Comparison of ENCODE assay signal across 9 mouse cellular contexts in the genomic region with DNA sequence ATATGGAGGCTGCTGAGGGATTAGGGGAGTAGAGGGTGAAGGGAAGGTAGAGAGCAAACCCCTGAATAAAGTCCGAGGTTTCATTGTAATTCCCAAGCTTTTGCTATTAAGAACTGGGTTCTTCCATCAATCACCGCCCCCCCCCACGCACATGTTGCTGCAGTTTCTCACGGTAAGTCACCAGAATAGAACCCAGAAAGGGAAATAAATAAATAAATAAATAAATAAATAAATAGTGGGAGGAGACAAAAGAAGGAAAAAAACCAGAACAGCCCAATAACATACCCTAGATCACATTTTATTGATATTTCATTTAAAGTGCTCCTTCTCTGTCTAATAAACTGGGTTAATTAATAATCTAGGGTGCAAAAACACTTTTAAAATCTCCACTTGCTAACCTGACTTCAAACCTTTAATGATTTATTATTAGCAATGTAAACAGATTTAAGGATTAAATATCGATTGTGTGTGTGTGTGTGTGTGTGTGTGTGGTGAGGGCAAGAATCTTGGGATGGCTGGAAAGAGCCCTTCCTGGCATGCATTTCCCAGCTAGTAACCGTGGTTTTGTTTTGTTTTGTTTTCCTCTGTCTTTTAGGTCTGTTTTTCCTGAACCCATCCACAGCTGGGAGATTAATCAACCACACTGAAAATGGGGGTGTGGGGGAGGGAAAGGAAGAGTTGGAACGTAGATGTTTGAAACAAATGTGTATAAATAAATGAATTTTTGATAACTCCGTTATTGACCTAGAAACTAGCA. TPM values are rescaled to one million over a fixed set of nuclear protein-coding genes. Genes with fewer than 3 reads are reported as not detected.
A peak's percentile ranks its signal among the peaks of the same experiment; 100 is the strongest.
DNase-seq lines count a peak whose midpoint lies in the region; ATAC-seq and TF ChIP-seq lines count a peak whose summit lies in the region.
"Had no signal": no experiment of that assay in that cellular context is flagged by ENCODE, and none has a peak within 500 bp of the region (broad histone marks: within the 10 kb centered on the region; RNA-seq: fewer than 3 reads in every experiment).

No protein-coding gene starts in this region.

- peaks cover 97% of the 10 kb centered on the region for H3K27me3 ChIP-seq in heart, embryonic 10.5 days (ENCODE audit: insufficient read depth, poor library complexity, severe bottlenecking)
- H3K27me3 ChIP-seq in midbrain, postnatal 0 days (ENCODE audit: insufficient read depth, low read length), result peaks cover 81% of the 10 kb centered on the region
- peaks cover 100% of the 10 kb centered on the region for H3K27me3 ChIP-seq in midbrain, embryonic 10.5 days (ENCODE audit: low read depth, poor library complexity, severe bottlenecking)
- peaks cover 44% of the 10 kb centered on the region for H3K27me3 ChIP-seq in limb, embryonic 10.5 days (ENCODE audit: low read depth, poor library complexity, severe bottlenecking)
- H3K27me3 ChIP-seq in stomach, embryonic 16.5 days (ENCODE audit: control insufficient read depth, insufficient read depth, low read length), result no peaks in the 10 kb centered on the region; the same call in 1 of the 2 replicates
- H3K27me3 ChIP-seq: CH12.LX had no signal

- H3K4me2 ChIP-seq in midbrain, postnatal 0 days (ENCODE audit: low read depth, low read length, poor library complexity, severe bottlenecking), result 0 out of 2 replicates have a peak overlapping the region, but pooled peaks have one; percentile 12
- peak overlapping the region; percentile 65 for H3K4me2 ChIP-seq in stomach, embryonic 16.5 days (ENCODE audit: low read depth, low read length)

- 15% methylated on average over 8 of the region's 8 CpGs for WGBS in heart, embryonic 10.5 days
- WGBS in midbrain, postnatal 0 days, result 5% methylated on average over 8 of the region's 8 CpGs
- 2% methylated on average over 8 of the region's 8 CpGs for WGBS in midbrain, embryonic 10.5 days
- WGBS in limb, embryonic 10.5 days, result 5% methylated on average over 8 of the region's 8 CpGs
- 16% methylated on average over 8 of the region's 8 CpGs for WGBS in stomach, embryonic 16.5 days

- peak; percentile 45 for DNase-seq in heart, embryonic 10.5 days (ENCODE audit: low spot score)
- DNase-seq in heart, adult 9 months (ENCODE audit: low spot score in 2 of 2), result no peak
- no peak for DNase-seq in midbrain, postnatal 0 days (ENCODE audit: low spot score)
- no peak for DNase-seq in midbrain, embryonic 10.5 days (ENCODE audit: low spot score)
- peak; percentile 70 for DNase-seq in limb, embryonic 10.5 days (ENCODE audit: low spot score)
- DNase-seq in natural killer cell, adult 2 months (ENCODE audit: low spot score in 2 of 2), result no peak

- no peaks in the 10 kb centered on the region for H3K36me3 ChIP-seq in heart, embryonic 10.5 days
- H3K36me3 ChIP-seq in midbrain, postnatal 0 days (ENCODE audit: insufficient read depth, low read length), result no peaks in the 10 kb centered on the region
- no peaks in the 10 kb centered on the region for H3K36me3 ChIP-seq in midbrain, embryonic 10.5 days
- H3K36me3 ChIP-seq in limb, embryonic 10.5 days, result no peaks in the 10 kb centered on the region
- no peaks in the 10 kb centered on the region for H3K36me3 ChIP-seq in stomach, embryonic 16.5 days (ENCODE audit: control insufficient read depth, insufficient read depth, low read length)

- no peaks in the 10 kb centered on the region for H3K9me3 ChIP-seq in heart, embryonic 10.5 days
- no peaks in the 10 kb centered on the region for H3K9me3 ChIP-seq in midbrain, postnatal 0 days (ENCODE audit: low read length)
- no peaks in the 10 kb centered on the region for H3K9me3 ChIP-seq in midbrain, embryonic 10.5 days (replicated peaks)
- no peaks in the 10 kb centered on the region for H3K9me3 ChIP-seq in limb, embryonic 10.5 days (replicated peaks)
- no peaks in the 10 kb centered on the region for H3K9me3 ChIP-seq in stomach, embryonic 16.5 days (replicated peaks; ENCODE audit: control insufficient read depth, low read length)

- H3K4me3 ChIP-seq in heart, embryonic 10.5 days, result peak overlapping the region; percentile 89
- no peak overlapping the region for H3K4me3 ChIP-seq in midbrain, postnatal 0 days (ENCODE audit: low read depth, low read length)
- H3K4me3 ChIP-seq in midbrain, embryonic 10.5 days, result no peak overlapping the region
- peak overlapping the region; percentile 88 for H3K4me3 ChIP-seq in limb, embryonic 10.5 days
- peak overlapping the region; percentile 82 for H3K4me3 ChIP-seq in stomach, embryonic 16.5 days (replicated peaks; ENCODE audit: low read length)

- no peak for TF ChIP-seq CTCF in midbrain, postnatal 0 days (IDR thresholded peaks at IDR 0.05)

- peaks cover 56% of the 10 kb centered on the region for H3K4me1 ChIP-seq in heart, embryonic 10.5 days
- peaks cover 5% of the 10 kb centered on the region; the same call in 1 of the 2 replicates for H3K4me1 ChIP-seq in midbrain, postnatal 0 days (ENCODE audit: insufficient read depth, low read length)
- peaks cover 29% of the 10 kb centered on the region for H3K4me1 ChIP-seq in midbrain, embryonic 10.5 days
- peaks cover 96% of the 10 kb centered on the region for H3K4me1 ChIP-seq in limb, embryonic 10.5 days
- H3K4me1 ChIP-seq in stomach, embryonic 16.5 days (ENCODE audit: control insufficient read depth, insufficient read depth, low read length), result peaks cover 23% of the 10 kb centered on the region

- no peak for ATAC-seq in midbrain, postnatal 0 days (ENCODE audit: low FRiP score)
- no peak for ATAC-seq in stomach, embryonic 16.5 days (ENCODE audit: insufficient read depth, low FRiP score)
- no peak for ATAC-seq in monocyte, adult 5-6 weeks (replicated peaks; ENCODE audit: insufficient number of reproducible peaks, low FRiP score, low TSS enrichment, poor library complexity, severe bottlenecking)

- H3K9ac ChIP-seq in midbrain, postnatal 0 days (replicated peaks; ENCODE audit: low read length, poor library complexity, severe bottlenecking), result no peak overlapping the region
- H3K9ac ChIP-seq in stomach, embryonic 16.5 days (ENCODE audit: low read length), result peak overlapping the region; percentile 90

- H3K27ac ChIP-seq in heart, embryonic 10.5 days, result peak overlapping the region; percentile 89; the same call in 1 of the 2 replicates
- H3K27ac ChIP-seq in midbrain, postnatal 0 days (ENCODE audit: low read depth, low read length), result no peak overlapping the region
- no peak overlapping the region for H3K27ac ChIP-seq in midbrain, embryonic 10.5 days (replicated peaks)
- 0 out of 2 replicates have a peak overlapping the region, but pooled peaks have one; percentile 75 for H3K27ac ChIP-seq in limb, embryonic 10.5 days
- peak overlapping the region; percentile 97 for H3K27ac ChIP-seq in stomach, embryonic 16.5 days (ENCODE audit: low read length)

RNA-seq across cellular contexts. Expression of a gene that starts 3.1 kb away (rescaled TPM):
- polyA plus RNA-seq in heart, embryonic 10.5 days (2016; fragmentation: Nextera tagmentation; extraction: Ambion mirVana), result 4.3 and 10.3 TPM in 2 replicates
- total RNA-seq in midbrain, postnatal 0 days (2014; rRNA removed), result 1.6 and 3.0 TPM in 2 replicates
- polyA plus RNA-seq in midbrain, postnatal 0 days (2015; fragmentation: Nextera tagmentation; extraction: Ambion mirVana), result not detected in 2 replicates
- 0.26 and 1.9 TPM in 2 replicates for polyA plus RNA-seq in midbrain, embryonic 10.5 days (2016; fragmentation: Nextera tagmentation; extraction: Ambion mirVana)
- polyA plus RNA-seq in limb, embryonic 10.5 days (2016; fragmentation: Nextera tagmentation; extraction: Ambion mirVana), result 4.5 and 5.3 TPM in 2 replicates
- 7.4 and 8.5 TPM in 2 replicates for polyA plus RNA-seq in stomach, embryonic 16.5 days (2015; fragmentation: Nextera tagmentation; extraction: Ambion mirVana)
- total RNA-seq in monocyte, adult 5-6 weeks (2017), result not detected in 3 replicates
- total RNA-seq: CH12.LX had no signal

RNA-seq across cellular contexts. Expression of a gene that starts 3.4 kb away (rescaled TPM):
- polyA plus RNA-seq in heart, embryonic 10.5 days (2016; fragmentation: Nextera tagmentation; extraction: Ambion mirVana), result 1.00 and 4.1 TPM in 2 replicates
- total RNA-seq in midbrain, postnatal 0 days (2014; rRNA removed), result 0.27 TPM in 1 of 2 replicates, not detected in the other
- polyA plus RNA-seq in midbrain, postnatal 0 days (2015; fragmentation: Nextera tagmentation; extraction: Ambion mirVana), result 0.16 TPM in 1 of 2 replicates, not detected in the other
- polyA plus RNA-seq in midbrain, embryonic 10.5 days (2016; fragmentation: Nextera tagmentation; extraction: Ambion mirVana), result 0.32 and 0.47 TPM in 2 replicates
- polyA plus RNA-seq in limb, embryonic 10.5 days (2016; fragmentation: Nextera tagmentation; extraction: Ambion mirVana), result 1.3 and 1.9 TPM in 2 replicates
- polyA plus RNA-seq in stomach, embryonic 16.5 days (2015; fragmentation: Nextera tagmentation; extraction: Ambion mirVana), result 1.4 and 1.5 TPM in 2 replicates
- total RNA-seq in monocyte, adult 5-6 weeks (2017), result not detected in 3 replicates

RNA-seq across cellular contexts. Expression of a gene that starts 15.8 kb away (rescaled TPM):
- polyA plus RNA-seq in heart, embryonic 10.5 days (2016; fragmentation: Nextera tagmentation; extraction: Ambion mirVana), result 0.07 and 1.5 TPM in 2 replicates
- total RNA-seq in midbrain, postnatal 0 days (2014; rRNA removed), result not detected in 2 replicates
- polyA plus RNA-seq in midbrain, postnatal 0 days (2015; fragmentation: Nextera tagmentation; extraction: Ambion mirVana), result not detected in 2 replicates
- polyA plus RNA-seq in midbrain, embryonic 10.5 days (2016; fragmentation: Nextera tagmentation; extraction: Ambion mirVana), result not detected in 2 replicates
- polyA plus RNA-seq in limb, embryonic 10.5 days (2016; fragmentation: Nextera tagmentation; extraction: Ambion mirVana), result 1.1 and 1.3 TPM in 2 replicates
- polyA plus RNA-seq in stomach, embryonic 16.5 days (2015; fragmentation: Nextera tagmentation; extraction: Ambion mirVana), result 2.1 and 2.6 TPM in 2 replicates
- total RNA-seq in monocyte, adult 5-6 weeks (2017), result not detected in 3 replicates
- total RNA-seq: CH12.LX had no signal

RNA-seq across cellular contexts. Expression of a gene that starts 30.0 kb away (rescaled TPM):
- polyA plus RNA-seq in heart, embryonic 10.5 days (2016; fragmentation: Nextera tagmentation; extraction: Ambion mirVana), result 0.17 and 1.4 TPM in 2 replicates
- 0.22 TPM in 1 of 2 replicates, not detected in the other for total RNA-seq in midbrain, postnatal 0 days (2014; rRNA removed)
- not detected in 2 replicates for polyA plus RNA-seq in midbrain, postnatal 0 days (2015; fragmentation: Nextera tagmentation; extraction: Ambion mirVana)
- not detected in 2 replicates for polyA plus RNA-seq in midbrain, embryonic 10.5 days (2016; fragmentation: Nextera tagmentation; extraction: Ambion mirVana)
- polyA plus RNA-seq in limb, embryonic 10.5 days (2016; fragmentation: Nextera tagmentation; extraction: Ambion mirVana), result 1.6 and 1.8 TPM in 2 replicates
- 2.5 and 2.8 TPM in 2 replicates for polyA plus RNA-seq in stomach, embryonic 16.5 days (2015; fragmentation: Nextera tagmentation; extraction: Ambion mirVana)
- total RNA-seq in monocyte, adult 5-6 weeks (2017), result not detected in 3 replicates
- total RNA-seq: CH12.LX had no signal

RNA-seq across cellular contexts. Expression of a gene that starts 42.9 kb away (rescaled TPM):
- 0.58 and 6.0 TPM in 2 replicates for polyA plus RNA-seq in heart, embryonic 10.5 days (2016; fragmentation: Nextera tagmentation; extraction: Ambion mirVana)
- 10.4 TPM in 1 of 2 replicates, not detected in the other for total RNA-seq in midbrain, postnatal 0 days (2014; rRNA removed)
- polyA plus RNA-seq in midbrain, postnatal 0 days (2015; fragmentation: Nextera tagmentation; extraction: Ambion mirVana), result not detected in 2 replicates
- polyA plus RNA-seq in midbrain, embryonic 10.5 days (2016; fragmentation: Nextera tagmentation; extraction: Ambion mirVana), result not detected in 2 replicates
- 9.8 and 10.4 TPM in 2 replicates for polyA plus RNA-seq in limb, embryonic 10.5 days (2016; fragmentation: Nextera tagmentation; extraction: Ambion mirVana)
- 8.8 and 11.0 TPM in 2 replicates for polyA plus RNA-seq in stomach, embryonic 16.5 days (2015; fragmentation: Nextera tagmentation; extraction: Ambion mirVana)
- total RNA-seq in monocyte, adult 5-6 weeks (2017), result 0.39 TPM in 1 of 3 replicates, not detected in the others

Comparison
In these comparisons a context has a peak if more than half of its experiments do, and no peak if none do; other contexts are left out.
1. DNase-seq: peak in heart, embryonic 10.5 days (single experiment) and limb, embryonic 10.5 days (single experiment); none in heart, adult 9 months (0 of 2), midbrain, postnatal 0 days (single experiment), midbrain, embryonic 10.5 days (single experiment) and natural killer cell, adult 2 months (0 of 2).
2. H3K27ac ChIP-seq: peak in heart, embryonic 10.5 days (single experiment), limb, embryonic 10.5 days (single experiment) and stomach, embryonic 16.5 days (single experiment); none in midbrain, postnatal 0 days (single experiment) and midbrain, embryonic 10.5 days (single experiment).
3. H3K4me3 ChIP-seq: peak in heart, embryonic 10.5 days (single experiment), limb, embryonic 10.5 days (single experiment) and stomach, embryonic 16.5 days (single experiment); none in midbrain, postnatal 0 days (single experiment) and midbrain, embryonic 10.5 days (single experiment).